Mouse (Mus musculus) ES-CJ7 (cell line): ENCODE data around the gene Pop4.
A peak's percentile ranks its signal among the peaks of the same experiment; 100 is the strongest.

Experiments used
- DNase-seq: peaks from one replicate; pipeline ENCODE4 v3.0.0; 2011; ENCODE audit warnings: low read depth, low spot score

Pop4 gene

GRCm38 (mm10) chr7:38219526-38219925 lies 51.7 kb downstream of the Pop4 start:
- no peak for DNase-seq

GRCm38 (mm10) chr7:38218631-38219367 lies 52.4 kb downstream of the Pop4 start:
- DNase-seq = no peak

- DNase-seq = no peak
Observed at GRCm38 (mm10) chr7:38217417-38218171, 53.6 kb downstream of the Pop4 start.

- no peak for DNase-seq
Observed at GRCm38 (mm10) chr7:38215697-38216096, 55.5 kb downstream of the Pop4 start.

GRCm38 (mm10) chr7:38215281-38215680 lies 55.9 kb downstream of the Pop4 start:
- peak; percentile 30 for DNase-seq

GRCm38 (mm10) chr7:38214473-38215214 lies 56.6 kb downstream of the Pop4 start:
- DNase-seq = no peak

GRCm38 (mm10) chr7:38212651-38213062 lies 58.6 kb downstream of the Pop4 start:
- no peak for DNase-seq
